Mouse (Mus musculus) midbrain, postnatal 0 days (tissue): ENCODE measurements at regions not wholly inside any gene's neighbourhood (a gene's known extent, or its start where the extent isn't known, plus 50 kb on each side); places are given as distances from the start of the nearest gene placed in this dataset.

Experiments
- ATAC-seq: fragments of 200-750 bp; cut with Nextera tagmentation; 2 replicates; pipeline ENCODE4 v1.8.0; 2017; ENCODE audit warnings: moderate number of reproducible peaks, mild to moderate bottlenecking, moderate TSS enrichment, moderate library complexity; ENCODE audit not compliant: low FRiP score
- DNase-seq: peaks from one replicate; pipeline ENCODE4 v3.0.0-alpha.2; 2015; ENCODE audit warnings: low spot score
- H3K27ac ChIP-seq: fragments of 300-500 bp; sonication (generic); 2 replicates; pipeline ENCODE4 v1.5.1; 2014; ENCODE audit warnings: low read depth, mild to moderate bottlenecking, low read length, mixed read lengths
- H3K27me3 ChIP-seq: fragments of 300-500 bp; sonication (generic); 2 replicates; pipeline ENCODE4 v1.6.1; 2014; ENCODE audit warnings: low read length, control low read depth, mixed read lengths; ENCODE audit not compliant: insufficient read depth
- H3K36me3 ChIP-seq: fragments of 300-500 bp; sonication (generic); 2 replicates; pipeline ENCODE4 v1.6.1; 2014; ENCODE audit warnings: low read length, control low read depth, mixed read lengths; ENCODE audit not compliant: insufficient read depth
- H3K4me1 ChIP-seq: fragments of 300-500 bp; sonication (generic); 2 replicates; pipeline ENCODE4 v1.6.1; 2014; ENCODE audit warnings: mild to moderate bottlenecking, control low read depth, antibody characterized with exemption, low read length, mixed read lengths; ENCODE audit not compliant: insufficient read depth
- H3K4me2 ChIP-seq: fragments of 300-500 bp; sonication (generic); 2 replicates; pipeline ENCODE4 v1.6.1; 2014; ENCODE audit warnings: low read depth, mild to moderate bottlenecking, low read length, mixed read lengths; ENCODE audit not compliant: poor library complexity, severe bottlenecking
- H3K4me3 ChIP-seq: fragments of 300-500 bp; sonication (generic); 2 replicates; pipeline ENCODE4 v1.5.1; 2014; ENCODE audit warnings: low read depth, mild to moderate bottlenecking, low read length, moderate library complexity
- H3K9ac ChIP-seq: fragments of 300-500 bp; sonication (generic); replicated peaks from 2 replicates; pipeline ENCODE4 v1.6.1; 2014; ENCODE audit warnings: mild to moderate bottlenecking, low read length, moderate library complexity, mixed read lengths; ENCODE audit not compliant: poor library complexity, severe bottlenecking
- H3K9me3 ChIP-seq: fragments of 300-500 bp; sonication (generic); 2 replicates; pipeline ENCODE4 v1.6.1; 2016; ENCODE audit warnings: low read length, control low read depth
- CTCF ChIP-seq: IDR thresholded peaks from 2 replicates; pipeline ENCODE4 v1.5.1; 2016; ENCODE audit warnings: antibody characterized with exemption, mild to moderate bottlenecking
- WGBS: fragments of 180-500 bp; shearing (Covaris S2); extraction: QIAGEN DNeasy Blood & Tissue Kit; methylation state at CpG from one replicate; pipeline ENCODE4 v1.1.7; 2014; 5-methylcytosine and 5-hydroxymethylcytosine counted together

DNA sequence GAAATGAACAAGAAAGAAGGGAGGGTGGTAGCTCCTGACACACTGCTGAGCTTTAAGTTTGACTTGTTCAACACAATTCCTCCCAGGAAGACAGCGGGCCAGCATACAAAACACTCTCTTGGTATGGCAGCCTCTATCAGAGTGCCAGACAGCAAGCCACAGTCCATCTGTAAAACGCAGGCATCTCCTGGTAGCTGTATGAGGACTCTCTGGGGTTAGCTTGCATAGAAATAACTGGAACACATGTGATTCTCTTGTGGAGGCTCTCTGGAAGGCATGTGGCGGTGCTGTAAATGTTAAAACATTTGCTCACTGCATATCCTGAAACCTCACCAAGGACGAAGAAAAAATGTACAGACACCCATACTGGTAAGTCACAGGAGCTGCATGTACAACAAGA, 247.9 kb upstream of the Shh start:
- no peaks in the 10 kb centered on the region for H3K4me1 ChIP-seq
- no peaks in the 10 kb centered on the region for H3K27me3 ChIP-seq
- H3K9me3 ChIP-seq = no peaks in the 10 kb centered on the region
- WGBS = 94% methylated on average over 4 of the region's 4 CpGs
- ATAC-seq (no peak), DNase-seq (no peak)
- no peaks in the 10 kb centered on the region for H3K36me3 ChIP-seq
- no peak overlapping the region for H3K4me3 ChIP-seq
- no peak overlapping the region for H3K9ac ChIP-seq
- H3K27ac ChIP-seq = no peak overlapping the region
- no peak overlapping the region for H3K4me2 ChIP-seq
- no peak for TF ChIP-seq CTCF

DNA sequence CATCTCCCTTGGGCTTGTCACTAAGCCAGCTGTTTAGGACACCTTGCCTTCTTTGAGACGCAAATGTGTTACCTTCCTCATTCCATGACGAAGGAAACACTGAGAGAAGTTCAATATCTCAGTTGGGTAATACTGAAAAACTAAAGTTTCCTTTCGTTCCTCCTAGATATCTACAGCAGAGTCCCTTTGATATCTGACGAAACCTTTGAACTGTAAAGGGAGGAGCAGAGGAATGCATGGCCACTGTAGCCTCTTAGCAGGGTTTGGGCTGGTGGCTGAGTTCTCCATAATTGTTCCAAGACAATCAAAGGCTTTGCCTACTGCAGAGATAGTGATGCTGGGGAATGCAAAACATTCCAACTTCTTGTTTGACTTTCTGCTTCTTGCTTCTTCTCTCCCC, 243.5 kb upstream of the Shh start:
- H3K9ac ChIP-seq = no peak overlapping the region
- no peak overlapping the region for H3K4me3 ChIP-seq
- no peaks in the 10 kb centered on the region for H3K9me3 ChIP-seq
- DNase-seq (no peak), ATAC-seq (no peak)
- no peaks in the 10 kb centered on the region for H3K27me3 ChIP-seq
- no peaks in the 10 kb centered on the region for H3K4me1 ChIP-seq
- no peak overlapping the region for H3K4me2 ChIP-seq
- H3K27ac ChIP-seq = no peak overlapping the region
- TF ChIP-seq CTCF = no peak
- 80% methylated on average over 4 of the region's 4 CpGs for WGBS
- H3K36me3 ChIP-seq = no peaks in the 10 kb centered on the region

DNA sequence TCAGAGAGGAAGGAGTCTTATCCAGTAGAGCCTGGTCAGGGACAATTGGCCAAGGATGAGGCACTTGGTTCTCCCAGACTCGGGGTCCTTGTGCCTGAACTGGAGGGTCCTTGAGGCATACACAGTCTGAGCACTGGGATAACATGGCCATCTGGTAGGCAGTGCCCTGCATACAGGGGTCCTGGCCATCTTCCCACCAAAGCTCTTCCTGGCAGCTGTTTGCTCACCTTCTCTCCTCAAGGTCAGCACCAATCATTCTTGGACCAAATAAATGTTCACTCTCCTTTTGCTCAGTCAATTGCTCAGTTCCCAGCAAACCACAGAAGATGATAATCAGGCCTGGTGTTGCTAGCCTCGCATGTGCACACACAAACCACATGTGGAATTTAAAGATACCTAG, 242.6 kb upstream of the Shh start:
- H3K4me2 ChIP-seq = no peak overlapping the region
- no peaks in the 10 kb centered on the region for H3K4me1 ChIP-seq
- DNase-seq = no peak
- H3K9ac ChIP-seq = no peak overlapping the region
- H3K27ac ChIP-seq = no peak overlapping the region
- H3K36me3 ChIP-seq = no peaks in the 10 kb centered on the region
- no peak for ATAC-seq
- TF ChIP-seq CTCF = no peak
- H3K9me3 ChIP-seq = no peaks in the 10 kb centered on the region
- H3K27me3 ChIP-seq = no peaks in the 10 kb centered on the region
- WGBS = 78% methylated on average over 2 of the region's 2 CpGs
- H3K4me3 ChIP-seq = no peak overlapping the region

DNA sequence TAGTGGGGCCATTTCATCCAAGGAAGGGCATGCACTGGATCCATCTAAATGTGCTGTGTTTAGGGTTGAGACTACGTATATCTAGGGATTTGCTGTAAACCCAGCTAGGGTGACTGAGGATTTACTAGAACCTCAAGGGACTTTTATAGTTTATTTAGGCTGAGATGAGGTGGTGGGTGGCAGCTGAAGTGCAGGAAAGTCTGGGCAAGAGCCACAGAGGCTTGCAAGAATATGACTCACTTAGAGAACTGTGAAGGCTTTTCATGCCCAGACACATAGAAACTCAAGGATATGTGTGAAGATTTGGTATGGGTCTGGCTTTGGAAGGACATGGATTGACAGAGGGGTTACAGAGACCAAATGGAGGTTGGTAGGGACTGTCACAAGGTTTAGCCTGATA, 237.3 kb upstream of the Shh start:
- Histone ChIP-seq H3K9ac (no peak overlapping the region), H3K27ac (no peak overlapping the region), H3K4me1 (no peaks in the 10 kb centered on the region), H3K4me3 (no peak overlapping the region), H3K27me3 (no peaks in the 10 kb centered on the region), H3K36me3 (no peaks in the 10 kb centered on the region), H3K9me3 (no peaks in the 10 kb centered on the region), H3K4me2 (no peak overlapping the region)
- TF ChIP-seq CTCF = no peak
- no peak for DNase-seq
- 88% methylated on average over 1 of the region's 1 CpGs for WGBS
- no peak for ATAC-seq

DNA sequence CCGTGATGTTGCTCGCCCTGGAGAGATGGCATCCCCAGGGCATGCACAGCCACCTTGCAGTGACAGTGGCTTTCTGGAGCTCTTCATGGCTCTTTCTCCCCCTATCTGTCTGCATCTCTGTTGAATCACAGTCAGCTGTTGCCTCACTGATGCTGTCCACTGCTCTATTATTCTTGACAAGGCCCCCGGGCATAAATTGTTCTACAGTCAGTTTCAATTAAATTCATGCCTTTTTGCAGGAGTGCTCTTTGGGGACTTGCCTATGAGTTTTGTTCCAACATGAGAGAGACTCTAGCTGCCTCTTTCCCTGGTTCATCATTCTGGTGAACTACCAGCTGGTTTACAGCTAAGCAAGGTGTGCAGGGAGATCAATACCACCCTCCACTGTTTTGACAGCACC, 229.9 kb upstream of the Shh start:
- DNase-seq = peak; percentile 28
- Histone ChIP-seq H3K27me3 (no peaks in the 10 kb centered on the region), H3K4me3 (no peak overlapping the region), H3K4me2 (no peak overlapping the region), H3K4me1 (no peaks in the 10 kb centered on the region), H3K36me3 (no peaks in the 10 kb centered on the region), H3K9ac (no peak overlapping the region), H3K9me3 (no peaks in the 10 kb centered on the region), H3K27ac (no peak overlapping the region)
- ATAC-seq = no peak
- no peak for TF ChIP-seq CTCF
- 51% methylated on average over 3 of the region's 3 CpGs for WGBS

DNA sequence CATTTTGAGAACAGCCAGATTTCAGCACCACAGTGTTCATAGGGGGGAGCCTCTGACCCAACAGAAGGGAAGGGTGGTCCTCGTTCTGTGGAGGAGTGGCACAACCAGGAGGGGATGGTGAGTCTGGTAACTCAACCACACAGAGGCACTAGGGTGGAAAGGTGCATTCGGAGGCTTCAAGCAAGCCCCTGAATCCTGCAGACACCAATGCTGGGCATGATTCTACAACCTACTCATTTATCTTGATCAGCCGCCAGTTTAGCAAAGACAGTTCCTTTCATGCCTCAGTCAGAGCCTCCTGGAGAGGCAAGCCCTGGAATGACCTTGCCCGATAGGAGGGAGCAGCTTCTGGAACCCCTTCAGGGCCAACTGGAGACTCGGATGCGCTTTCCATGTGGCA, 223.1 kb upstream of the Shh start:
- Histone ChIP-seq H3K27me3 (no peaks in the 10 kb centered on the region), H3K36me3 (no peaks in the 10 kb centered on the region), H3K9ac (no peak overlapping the region), H3K4me3 (no peak overlapping the region), H3K27ac (no peak overlapping the region), H3K9me3 (no peaks in the 10 kb centered on the region), H3K4me2 (no peak overlapping the region), H3K4me1 (no peaks in the 10 kb centered on the region)
- ATAC-seq = no peak
- TF ChIP-seq CTCF = no peak
- WGBS = 86% methylated on average over 6 of the region's 6 CpGs
- DNase-seq = no peak

DNA sequence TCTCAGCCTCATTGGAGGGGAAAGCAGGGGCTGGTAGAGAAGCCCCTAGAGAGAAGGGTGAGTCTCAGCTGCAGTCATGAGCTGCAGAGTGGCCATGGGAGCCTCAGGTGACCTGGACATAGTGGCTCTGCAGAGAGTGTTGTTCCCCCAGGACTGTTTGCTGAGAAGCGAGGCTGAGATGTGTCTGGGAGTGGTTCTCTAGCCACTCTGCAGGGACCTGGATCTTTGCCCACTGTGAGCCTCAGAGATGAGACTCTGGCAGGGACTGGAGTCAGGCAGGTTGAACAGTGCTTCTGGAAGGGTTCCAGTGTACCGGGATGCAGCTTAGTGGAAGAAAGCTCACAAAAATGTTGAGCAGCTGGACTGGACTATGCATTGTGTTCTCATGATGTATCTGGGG, 222.6 kb upstream of the Shh start:
- no peak for ATAC-seq
- H3K4me2 ChIP-seq = no peak overlapping the region
- H3K4me3 ChIP-seq = no peak overlapping the region
- no peaks in the 10 kb centered on the region for H3K36me3 ChIP-seq
- DNase-seq = peak; percentile 53
- no peak overlapping the region for H3K27ac ChIP-seq
- no peak overlapping the region for H3K9ac ChIP-seq
- H3K4me1 ChIP-seq = no peaks in the 10 kb centered on the region
- no peak for TF ChIP-seq CTCF
- WGBS = 70% methylated on average over 2 of the region's 2 CpGs
- H3K27me3 ChIP-seq = no peaks in the 10 kb centered on the region
- H3K9me3 ChIP-seq = no peaks in the 10 kb centered on the region
